Mouse (Mus musculus): ENCODE data around the gene Ivd.

Ivd gene

DNA sequence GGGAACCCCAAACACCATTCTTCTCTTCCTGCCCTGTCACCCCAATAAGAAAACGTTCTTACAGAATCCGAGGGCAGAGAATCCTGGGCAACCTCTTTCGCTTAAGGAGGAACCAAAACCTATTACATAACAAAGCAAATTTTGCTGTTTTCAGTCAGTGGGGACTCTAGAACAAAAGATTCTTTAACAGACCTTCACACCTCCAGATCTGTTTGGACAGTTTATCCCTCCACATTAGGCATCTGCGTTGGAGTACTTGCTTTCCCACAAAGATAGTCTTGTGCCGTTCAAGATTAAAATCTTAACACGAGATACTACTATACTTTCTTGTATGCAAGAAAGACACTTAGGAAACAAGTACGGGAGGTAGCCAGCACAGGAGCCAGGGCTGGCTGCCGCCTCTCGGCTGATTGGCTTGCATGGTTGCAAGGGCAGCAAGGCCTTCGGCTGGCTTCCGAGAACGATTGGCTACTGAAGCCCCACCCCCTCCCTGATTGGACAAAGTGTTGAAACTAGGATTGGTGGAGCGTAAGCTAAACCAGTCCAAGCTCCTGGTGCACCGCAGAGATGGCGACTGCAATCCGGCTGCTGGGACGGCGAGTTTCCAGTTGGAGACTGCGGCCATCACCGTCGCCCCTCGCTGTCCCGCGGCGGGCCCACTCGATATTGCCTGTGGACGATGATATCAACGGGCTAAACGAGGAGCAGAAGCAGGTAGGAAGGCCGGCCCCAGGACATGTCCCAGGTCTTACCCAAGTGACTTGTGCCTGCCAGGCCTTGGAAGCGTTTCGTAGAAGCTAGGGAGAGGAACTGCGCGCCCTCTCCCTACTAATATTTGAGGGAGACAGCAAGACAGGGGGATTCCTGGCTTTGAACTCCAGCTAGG, at the start of gene Ivd:
Ivd (plus strand) TSS at position 501 of the 886 bp plus-strand sequence.
- DNase-seq (ENCODE audit: low spot score in 2 of 2), result peak; percentile 70 to 82

DNA sequence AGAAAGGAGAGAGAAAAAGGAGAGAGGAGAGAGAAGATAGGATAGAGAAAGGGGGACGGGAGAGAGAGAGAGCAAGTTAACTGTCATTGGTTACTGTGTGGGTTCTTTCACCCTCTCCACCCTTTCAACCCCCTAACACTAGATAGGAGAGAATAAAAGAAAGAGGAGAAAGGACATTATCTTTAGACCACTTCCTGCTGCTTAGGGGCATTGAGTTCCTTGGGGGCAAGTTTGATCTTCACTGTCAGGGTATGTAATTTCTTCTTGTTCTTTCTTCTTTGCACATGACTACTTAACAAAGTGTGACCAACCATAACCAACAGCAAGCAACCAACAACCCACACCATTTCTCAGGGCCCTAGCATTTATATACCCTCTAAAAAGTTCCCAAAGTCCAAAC, 49.0 kb upstream of the Ivd start:
- DNase-seq (ENCODE audit: low spot score in 2 of 2), result no peak

DNA sequence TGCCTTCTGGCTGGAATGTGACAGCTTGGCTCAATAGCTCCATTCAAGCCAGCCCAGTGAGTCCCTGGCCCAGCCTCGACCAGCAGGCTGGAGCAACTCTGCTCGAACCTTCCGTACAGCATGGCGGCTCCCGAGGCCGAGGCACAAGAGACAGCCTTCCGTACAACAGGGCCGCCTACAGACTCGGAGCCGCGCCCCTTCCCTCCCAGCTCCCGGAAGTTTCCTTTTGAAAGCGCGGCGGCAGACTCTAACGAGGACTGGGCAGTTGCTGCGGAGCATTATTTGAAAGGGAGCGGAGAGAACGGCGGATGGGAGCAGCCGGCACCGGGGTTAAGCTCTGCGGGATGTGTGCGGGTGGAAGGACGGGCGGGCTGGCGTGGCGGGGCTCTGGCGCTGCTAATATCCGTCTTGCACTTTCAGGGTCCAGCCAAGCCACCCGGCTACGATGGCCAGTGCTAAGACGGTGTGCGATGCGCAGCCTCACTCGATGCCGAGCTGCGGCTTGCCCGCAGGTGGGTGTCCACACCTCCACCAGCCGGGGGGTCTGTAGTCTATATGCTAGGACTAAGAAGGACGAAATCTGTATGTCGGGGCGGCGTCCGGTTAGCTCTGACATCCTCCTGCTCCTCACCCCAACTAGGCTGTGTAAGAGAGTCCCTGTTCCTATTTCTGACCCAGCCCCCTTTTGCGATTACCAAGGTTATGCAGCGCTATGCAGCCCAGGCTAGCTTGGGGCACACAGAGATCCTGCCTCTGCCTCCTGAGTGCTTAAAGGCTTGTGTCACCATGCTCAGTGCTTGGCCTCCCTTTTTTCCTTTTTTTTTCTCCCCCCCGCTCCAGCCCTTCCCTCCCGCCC, 47.5 kb upstream of the Ivd start, which contains the start of gene Knstrn:
Knstrn (plus strand) TSS at position 23 of the 856 bp plus-strand sequence.
- peak; percentile 87 to 91 for DNase-seq (ENCODE audit: low spot score in 2 of 2)

GRCm38 (mm10) chr2:118822800-118823199, 39.0 kb upstream of the Ivd start:
- no peak for DNase-seq (ENCODE audit: low spot score in 2 of 2)

- DNase-seq (ENCODE audit: low spot score in 2 of 2), result no peak
These were observed 37.4 kb upstream of the Ivd start for GRCm38 (mm10) chr2:118824396-118824795.

DNA sequence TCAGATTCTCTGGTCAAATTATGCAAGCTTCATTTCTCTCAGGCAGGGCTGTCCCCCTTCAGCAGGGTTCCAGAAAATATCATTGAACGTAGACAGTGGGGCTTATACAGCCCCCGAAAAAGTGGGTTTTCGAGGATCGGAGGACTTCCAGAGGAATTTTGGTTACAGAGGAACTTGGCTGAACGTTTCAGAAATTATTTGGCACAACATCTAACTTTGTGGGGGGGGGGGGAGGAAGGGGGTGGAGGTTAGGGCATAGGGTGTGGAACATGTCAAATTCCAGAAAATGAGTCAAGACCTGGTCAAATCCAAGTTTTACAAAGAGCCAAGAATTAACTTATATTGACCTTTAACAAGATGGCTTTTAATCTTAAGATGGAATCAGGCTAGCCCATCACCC, 32.7 kb upstream of the Ivd start:
- no peak for DNase-seq (ENCODE audit: low spot score in 2 of 2)

DNA sequence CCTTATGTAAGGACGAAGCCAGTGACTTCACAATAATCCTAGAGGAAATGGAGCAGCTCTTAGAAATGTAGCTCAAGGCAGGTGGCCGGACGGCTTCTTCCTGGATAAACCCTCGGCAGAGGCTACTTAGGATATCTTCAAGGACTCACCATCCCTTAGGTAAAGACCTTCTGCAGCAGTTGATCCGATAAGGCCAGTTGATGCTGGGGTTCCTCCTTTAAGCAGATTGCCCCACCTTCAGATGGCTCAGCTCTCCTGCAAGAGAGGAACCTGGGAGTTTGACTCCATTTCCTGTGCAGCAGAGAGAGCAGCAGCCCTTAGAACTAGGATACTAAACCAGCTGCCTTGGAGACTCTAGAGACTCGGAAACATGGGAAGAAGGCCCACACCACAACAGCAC, 27.7 kb upstream of the Ivd start:
- no peak for DNase-seq (ENCODE audit: low spot score in 2 of 2)

GRCm38 (mm10) chr2:118835115-118835514, 26.6 kb upstream of the Ivd start:
- no peak for DNase-seq (ENCODE audit: low spot score in 2 of 2)

- no peak for DNase-seq (ENCODE audit: low spot score in 2 of 2)
These were observed 23.4 kb upstream of the Ivd start for GRCm38 (mm10) chr2:118838330-118838729.

DNA sequence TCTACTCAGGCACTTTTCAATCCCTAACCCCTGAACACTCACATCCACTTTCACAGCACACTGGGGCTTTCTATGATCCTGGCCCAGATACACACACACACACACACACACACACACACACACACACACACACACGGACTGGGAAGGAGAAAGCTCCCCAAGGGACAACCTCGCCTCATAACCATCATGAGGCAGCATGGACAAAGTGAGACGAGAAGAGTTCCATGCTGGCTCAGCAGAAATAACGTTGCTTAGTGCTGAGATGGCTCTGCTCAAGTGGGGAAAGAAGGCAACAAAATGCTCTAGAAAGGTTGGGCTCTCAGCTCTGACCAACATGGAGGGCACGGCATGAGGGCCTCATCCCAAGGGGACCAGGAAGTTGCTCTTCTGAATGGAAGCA, 20.6 kb upstream of the Ivd start:
- no peak for DNase-seq (ENCODE audit: low spot score in 2 of 2)

DNA sequence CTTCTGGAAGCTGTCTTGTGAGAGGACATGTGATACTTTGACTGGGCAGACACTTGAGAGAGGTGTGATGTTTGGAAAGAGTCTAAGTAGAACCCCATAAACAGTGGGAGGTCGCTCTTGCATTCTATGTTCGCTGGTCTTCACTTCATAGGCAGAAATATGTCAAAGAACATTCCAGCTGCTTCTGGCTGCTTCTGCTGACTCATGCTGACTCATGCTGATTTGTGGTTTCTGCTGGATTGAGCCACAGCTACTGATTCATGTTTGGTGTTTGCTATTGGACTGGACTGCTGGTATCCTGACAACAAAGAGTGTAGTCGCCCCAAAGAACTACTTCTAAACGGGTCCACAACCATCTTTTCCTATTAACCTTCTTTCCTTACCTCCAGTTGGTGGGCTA, 20.0 kb upstream of the Ivd start:
- DNase-seq (ENCODE audit: low spot score in 2 of 2), result peak; percentile 24 to 52

DNA sequence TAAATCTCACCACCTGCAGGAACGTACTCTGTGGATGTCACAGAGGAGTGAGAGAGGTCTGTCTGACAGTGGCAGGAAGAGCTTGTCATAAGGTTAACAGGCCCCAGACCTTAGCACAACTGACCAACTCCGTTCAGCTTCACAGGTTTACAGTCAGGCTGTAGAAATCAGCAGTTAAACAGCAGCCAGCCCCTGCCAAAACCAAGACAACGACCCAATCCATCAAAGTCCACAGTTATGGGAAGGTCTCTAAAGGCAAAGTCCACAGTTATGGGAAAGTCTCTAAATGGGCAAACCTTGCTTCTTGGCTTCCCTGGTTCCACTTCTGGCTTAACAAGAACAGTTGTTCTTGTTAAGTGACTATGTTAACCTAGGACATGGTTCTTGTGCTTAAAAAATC, 17.3 kb upstream of the Ivd start:
- no peak for DNase-seq (ENCODE audit: low spot score in 2 of 2)

DNA sequence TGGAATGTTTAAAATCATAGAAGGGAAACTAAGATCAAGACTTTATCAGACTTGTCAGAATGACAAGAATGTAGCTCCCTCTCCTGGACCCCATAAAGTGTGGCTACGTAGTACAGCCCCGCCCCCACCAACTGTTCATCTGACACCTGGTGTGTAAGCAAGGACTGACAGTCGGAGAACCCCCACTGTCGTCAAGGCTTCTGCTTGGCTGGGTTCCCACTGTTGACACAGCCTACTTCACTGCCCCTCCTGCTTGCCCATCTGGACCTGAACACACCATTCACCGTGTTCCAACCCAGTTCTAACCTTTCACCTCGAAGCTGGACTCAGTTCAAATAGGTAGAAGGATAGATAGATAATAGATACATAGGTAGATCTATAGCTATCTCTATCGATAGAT, 15.5 kb upstream of the Ivd start:
- peak in 1 of 2 experiments; percentile 21 for DNase-seq (ENCODE audit: low spot score in 2 of 2)

GRCm38 (mm10) chr2:118851756-118852155, 10.0 kb upstream of the Ivd start:
- DNase-seq (ENCODE audit: low spot score in 2 of 2), result no peak

DNA sequence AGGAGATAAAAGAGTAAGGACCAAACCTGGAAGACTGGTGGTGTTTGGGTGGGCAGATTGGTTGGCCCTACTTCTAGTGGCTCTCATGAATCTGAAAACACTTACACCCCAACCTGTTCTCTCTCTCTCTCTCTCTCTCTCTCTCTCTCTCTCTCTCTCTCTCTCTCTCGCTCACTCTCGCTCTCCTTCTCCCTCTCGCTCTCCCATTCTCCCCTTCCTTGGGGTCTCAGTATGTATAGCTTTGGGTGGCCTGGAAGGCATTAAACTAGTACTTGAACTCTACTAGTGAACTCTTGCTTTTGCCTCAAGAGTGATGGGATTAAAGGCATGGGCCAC, 554 bp downstream of the Ivd start:
- DNase-seq (ENCODE audit: low spot score in 2 of 2), result no peak

DNA sequence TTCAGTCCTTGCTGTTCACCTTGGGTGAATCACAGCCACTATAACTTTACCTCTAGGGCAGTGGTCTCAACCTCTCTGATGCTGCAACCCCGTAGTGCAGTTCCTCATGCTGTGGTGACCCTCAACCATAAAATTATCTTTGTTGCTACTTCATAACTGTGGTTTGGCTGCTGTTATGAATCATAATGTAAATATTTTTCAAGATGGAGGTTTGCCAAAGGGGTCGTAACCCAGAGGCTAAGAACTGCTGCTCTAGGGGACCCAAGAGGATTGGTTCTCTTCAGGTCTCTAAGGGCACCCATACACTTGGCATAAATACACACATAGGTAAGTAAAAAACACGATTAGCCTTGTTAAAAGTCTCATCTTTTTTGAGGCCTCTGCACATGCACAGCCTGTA, 8.8 kb downstream of the Ivd start:
- DNase-seq (ENCODE audit: low spot score in 2 of 2), result no peak

GRCm38 (mm10) chr2:118871032-118871431, 9.3 kb downstream of the Ivd start:
- no peak for DNase-seq (ENCODE audit: low spot score in 2 of 2)

DNA sequence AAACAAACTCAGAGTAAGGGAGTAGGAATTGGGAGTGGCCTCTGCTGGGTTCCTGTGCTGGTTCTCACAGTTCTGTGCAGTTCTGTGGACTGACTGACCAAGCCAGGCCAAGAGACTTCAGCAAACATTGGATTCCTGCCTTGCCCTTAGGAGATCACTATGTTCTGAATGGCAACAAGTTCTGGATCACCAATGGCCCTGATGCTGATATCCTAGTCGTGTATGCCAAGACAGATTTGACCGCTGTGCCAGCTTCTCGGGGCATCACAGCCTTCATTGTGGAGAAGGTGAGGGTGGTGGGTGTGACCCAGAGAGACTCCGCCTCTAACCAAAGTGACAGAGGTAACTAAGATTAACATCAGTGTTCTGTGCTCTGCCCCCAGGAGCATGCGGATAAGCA, 11.3 kb downstream of the Ivd start:
- DNase-seq (ENCODE audit: low spot score in 2 of 2), result no peak

GRCm38 (mm10) chr2:118873890-118874430, 12.2 kb downstream of the Ivd start:
- DNase-seq (ENCODE audit: low spot score in 2 of 2), result no peak

DNA sequence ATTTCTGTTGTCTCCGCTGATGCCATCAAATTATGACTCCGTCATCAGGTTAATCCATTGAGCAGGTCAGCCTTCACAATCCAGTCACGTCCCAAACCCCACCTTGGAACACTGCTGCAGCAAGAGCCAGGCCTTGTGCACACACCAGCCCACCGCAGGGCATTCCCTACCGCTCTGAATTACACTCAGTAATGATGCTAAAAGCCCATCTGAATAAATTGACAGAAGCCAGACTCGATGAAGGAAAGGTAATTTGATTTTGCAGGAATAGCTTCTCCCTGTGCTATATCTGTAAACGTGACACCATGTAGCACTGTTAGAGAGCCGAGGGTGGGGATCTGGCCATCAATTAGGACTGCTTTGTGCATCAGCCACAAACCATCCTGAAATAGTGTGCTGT, 13.6 kb downstream of the Ivd start:
- DNase-seq (ENCODE audit: low spot score in 2 of 2), result no peak

DNA sequence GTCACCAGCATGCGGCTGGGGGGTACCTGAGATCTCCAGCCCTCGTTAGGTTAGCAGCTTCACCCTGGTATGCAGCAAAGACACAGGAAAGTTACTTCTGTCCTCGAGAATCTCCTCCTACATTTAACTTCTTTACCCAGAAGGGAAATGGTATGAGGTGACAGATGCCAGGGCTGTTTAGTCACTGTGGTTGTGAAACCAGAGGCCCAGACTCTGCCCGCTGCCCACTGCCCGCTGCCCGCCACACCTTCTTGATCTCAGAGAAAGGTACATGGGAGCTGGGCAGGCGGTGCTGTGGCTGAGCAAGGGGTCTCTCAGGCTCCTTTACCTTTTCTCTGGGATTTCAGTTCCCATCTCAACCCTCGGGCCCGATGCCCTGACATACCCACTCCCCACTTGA, 14.7 kb downstream of the Ivd start:
- DNase-seq (ENCODE audit: low spot score in 2 of 2), result no peak

DNA sequence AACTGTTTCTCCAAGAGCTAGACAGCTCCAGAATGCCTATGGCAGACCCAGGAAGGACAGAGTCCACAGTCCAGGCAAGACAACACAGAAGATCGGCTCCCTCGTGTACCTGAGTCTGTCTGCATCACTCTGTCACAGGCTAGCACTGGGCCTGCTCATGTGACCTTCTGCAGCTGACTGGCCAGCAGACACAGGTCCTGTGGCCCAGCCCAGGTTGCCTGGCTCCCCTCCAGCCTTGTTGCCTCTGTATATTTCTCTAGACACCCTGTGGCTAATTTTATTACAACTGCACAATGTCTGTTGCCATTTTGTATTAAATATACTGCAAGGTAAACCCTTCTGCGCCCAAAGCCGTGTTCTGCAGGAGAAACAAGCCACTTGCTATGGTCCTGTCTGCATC, 19.3 kb downstream of the Ivd start:
- no peak for DNase-seq (ENCODE audit: low spot score in 2 of 2)

- DNase-seq (ENCODE audit: low spot score in 2 of 2), result no peak
These were observed 20.2 kb downstream of the Ivd start for GRCm38 (mm10) chr2:118881956-118882355.

Measured in spleen, postnatal 14 days (tissue).